Mouse (Mus musculus) T-helper 1 cell (primary cell): Measurements from ENCODE around the gene Pdcd7.

Source experiments
- in situ Hi-C: fragments of 300-600 bp; cut with MboI, MseI; formaldehyde crosslinking; loops from one replicate; pipeline ENCODE4 v1.15.1; 2025; ENCODE audit warnings: high pct_unique_total_duplicates

Gene Pdcd7

DNA sequence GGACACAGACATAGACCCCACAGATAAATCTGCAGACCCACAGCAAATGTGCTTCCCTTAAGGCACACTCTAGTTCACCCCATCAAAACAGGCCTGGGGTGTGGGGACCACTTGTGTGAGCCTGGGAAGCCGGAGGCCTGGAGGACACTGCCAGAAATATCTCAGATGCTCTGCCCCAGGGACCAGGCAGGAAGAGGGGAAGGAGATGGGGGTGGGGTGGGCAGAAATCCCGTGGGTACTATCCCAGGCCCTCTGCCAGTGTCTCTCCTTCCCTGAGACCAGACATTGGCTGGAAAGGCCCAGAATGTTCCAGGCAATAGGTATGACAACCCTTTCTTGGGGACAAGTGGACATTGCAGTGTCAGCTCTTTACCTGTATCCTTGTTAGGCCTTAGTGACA, 47.7 kb downstream of the Pdcd7 start:
- in situ Hi-C loops = loop anchor here (5.0 kb wide), 1 partner anchor 39 kb away; no protein-coding TSS in a partner anchor

DNA sequence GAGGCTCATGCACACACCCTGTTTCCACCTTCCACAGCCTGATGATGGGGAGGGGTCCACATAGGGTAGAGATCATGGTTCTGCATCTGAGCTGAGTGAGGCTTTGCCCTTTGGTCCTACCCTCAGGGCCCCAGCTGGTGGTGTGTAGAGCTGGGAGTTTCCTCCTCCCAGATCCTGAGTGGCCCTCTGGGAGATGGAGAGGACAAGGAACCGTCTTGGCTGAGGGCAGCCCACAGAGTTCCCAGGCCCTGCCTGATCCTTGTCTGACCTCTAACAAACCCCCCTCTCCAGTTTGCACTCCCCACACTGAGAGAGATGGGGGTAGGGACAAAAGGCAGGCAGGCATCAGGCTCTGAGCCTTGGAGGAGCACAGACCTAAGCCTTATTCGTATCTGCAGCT, 48.5 kb downstream of the Pdcd7 start:
- in situ Hi-C loops = loop anchor here (5.0 kb wide), 1 partner anchor 38 kb away; no protein-coding TSS in a partner anchor

DNA sequence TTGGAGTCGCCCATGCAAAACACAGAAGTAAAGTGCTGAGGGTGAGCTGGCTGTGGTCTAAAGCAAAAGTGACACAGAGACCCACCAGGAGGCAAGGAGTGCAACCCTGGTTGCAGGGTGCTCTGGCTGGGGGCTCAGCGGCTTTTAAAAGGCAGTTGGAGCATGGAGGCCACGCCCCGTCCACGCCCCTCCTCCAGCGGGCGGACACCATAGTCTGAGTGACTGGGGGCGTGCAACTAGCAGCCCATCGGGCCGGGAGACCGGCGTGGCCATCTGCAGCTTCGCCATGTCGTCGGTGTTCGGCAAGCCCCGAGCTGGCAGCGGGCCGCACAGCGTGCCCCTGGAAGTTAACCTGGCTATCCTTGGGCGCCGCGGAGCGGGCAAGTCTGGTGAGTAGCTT, 52.4 kb downstream of the Pdcd7 start, which contains the start of gene Rasl12:
Rasl12 (plus strand) TSS at position 228 of the 400 bp plus-strand sequence.
- in situ Hi-C loops = no loop called here

DNA sequence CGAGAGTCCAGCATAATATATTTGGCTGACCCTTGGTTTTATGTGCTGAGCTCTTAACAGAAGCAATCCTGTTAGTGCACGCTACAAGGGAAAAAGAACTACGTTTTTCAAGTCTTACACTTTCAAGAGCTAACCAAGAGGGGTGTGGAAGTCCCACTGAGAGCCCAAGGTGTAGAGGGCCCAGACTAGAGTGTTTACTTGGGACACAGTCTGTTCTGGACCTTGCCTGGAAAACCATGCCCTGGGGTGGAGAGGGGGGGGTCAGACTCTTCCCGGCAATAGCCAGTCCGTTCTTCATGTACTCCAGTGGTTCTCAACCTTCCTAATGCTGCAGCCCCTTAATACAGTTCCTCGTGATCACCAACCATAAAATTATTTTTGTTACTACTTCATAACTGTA, 54.0 kb downstream of the Pdcd7 start:
- in situ Hi-C loops = no loop called here

DNA sequence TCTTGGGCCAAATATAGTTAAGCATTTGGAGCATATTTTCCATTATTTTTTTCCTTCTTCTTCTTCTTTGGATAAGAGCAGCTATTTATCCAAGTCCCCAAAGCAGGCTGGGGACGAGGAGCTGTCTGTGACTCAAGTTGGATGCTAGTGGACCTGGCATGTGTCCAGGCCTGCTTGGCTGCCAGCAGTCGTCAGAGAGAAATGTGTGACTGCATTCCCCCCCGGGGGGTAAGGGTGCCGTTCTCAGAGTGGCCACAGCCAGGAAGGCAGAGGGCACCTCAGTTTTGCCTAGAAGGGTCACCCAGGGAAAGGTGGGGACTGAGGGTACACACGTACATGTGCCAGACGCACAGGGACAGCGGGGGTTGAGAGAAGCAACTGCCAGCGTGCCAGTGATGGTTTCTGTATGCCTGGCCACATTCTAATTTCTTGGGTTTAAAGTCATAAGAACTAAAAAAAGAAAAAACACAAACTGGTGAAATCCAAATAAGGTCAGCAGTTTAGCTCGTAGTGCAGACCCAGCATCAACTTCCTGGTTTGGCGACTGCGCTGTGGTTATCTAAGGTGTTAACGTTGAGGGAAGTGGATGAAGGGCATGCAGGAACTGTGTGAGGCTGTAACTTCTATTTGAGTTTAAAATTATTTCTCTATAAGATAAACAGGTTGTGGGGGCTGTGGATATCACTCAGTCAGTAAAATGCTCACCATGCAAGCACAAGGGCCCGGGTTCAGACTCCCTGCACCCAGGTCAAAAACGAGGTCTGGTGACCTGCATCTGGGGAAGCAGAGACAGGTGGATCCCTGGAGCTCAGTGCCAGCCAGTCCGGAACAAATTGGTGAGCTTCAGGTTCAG, 58.7 kb downstream of the Pdcd7 start:
- in situ Hi-C loops = no loop called here

DNA sequence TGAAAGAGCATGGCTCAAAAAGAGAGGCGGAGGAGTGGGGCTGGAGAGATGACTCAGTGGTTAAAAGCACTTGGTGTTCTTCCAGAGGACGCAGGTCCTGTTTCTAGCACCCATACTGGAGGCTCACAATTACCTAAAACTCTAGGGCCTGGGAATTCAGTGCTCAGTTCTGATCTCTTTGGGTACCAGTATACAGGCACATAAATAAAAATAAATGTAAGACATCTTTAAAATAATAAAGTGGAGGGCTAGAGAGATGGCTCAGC, 59.2 kb downstream of the Pdcd7 start:
- in situ Hi-C loops = no loop called here

DNA sequence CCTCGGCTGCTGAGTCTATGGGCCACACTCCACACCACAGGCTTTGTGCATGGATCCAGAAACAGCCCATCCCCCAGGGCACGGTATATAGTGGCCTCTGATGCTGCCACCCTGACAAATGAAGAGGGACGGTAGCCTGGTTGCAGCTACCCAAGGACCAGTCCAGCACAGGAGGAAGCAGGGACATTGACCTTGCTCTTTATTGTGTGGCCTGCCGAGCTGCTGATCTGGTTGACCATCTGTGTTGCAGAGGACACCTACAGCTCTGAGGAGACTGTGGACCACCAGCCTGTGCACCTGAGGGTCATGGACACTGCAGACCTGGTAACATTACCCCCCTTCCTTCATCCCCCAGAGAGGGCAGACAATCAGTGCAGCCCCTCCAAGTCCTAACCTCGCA, 61.4 kb downstream of the Pdcd7 start:
- in situ Hi-C loops = no loop called here

DNA sequence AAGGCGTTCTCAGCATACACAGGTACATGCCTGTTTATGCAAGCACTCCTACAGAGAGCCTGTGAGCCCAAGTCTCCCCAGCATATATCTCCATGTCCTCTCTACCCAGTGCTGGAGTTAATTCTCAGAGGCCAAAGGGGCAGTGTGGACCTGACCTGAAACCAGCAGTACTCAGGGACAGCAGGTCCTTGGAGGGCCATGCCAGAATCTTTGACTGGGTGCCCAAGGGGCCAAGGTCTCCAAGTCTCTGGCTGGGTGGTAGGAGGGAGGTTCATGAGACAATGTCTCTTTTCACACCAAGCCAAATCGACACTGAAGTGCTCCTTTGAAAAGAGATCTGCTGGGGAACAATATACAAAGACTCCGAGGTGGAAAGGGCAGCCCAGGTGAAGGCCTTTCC, 62.0 kb downstream of the Pdcd7 start:
- in situ Hi-C loops = no loop called here

DNA sequence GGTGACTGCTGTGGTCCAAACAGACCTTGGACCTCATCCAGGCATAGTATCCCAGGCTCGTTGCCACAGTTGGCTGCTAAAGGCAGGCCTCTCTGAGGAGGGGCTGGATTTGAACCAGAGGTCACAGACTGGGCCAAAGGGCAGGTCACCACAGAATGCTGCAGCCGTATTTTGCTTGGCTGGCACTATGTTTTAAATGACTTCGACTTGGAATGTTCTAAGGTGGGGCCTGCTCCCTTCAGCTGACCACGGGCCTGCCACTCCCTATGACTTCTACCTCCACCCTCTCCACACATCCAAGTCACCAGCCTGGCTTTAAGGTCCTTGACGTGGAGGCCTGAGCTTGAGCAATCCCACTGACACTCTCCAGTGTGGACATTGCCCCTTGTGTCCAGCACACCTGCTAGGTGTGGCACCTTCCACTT, 63.0 kb downstream of the Pdcd7 start:
- in situ Hi-C loops = no loop called here
